Mouse (Mus musculus): ENCODE results near the gene Hist1h4b. TPM values are rescaled to one million over a fixed set of nuclear protein-coding genes. Genes with fewer than 3 reads are reported as not detected.
A peak's percentile ranks its signal among the peaks of the same experiment; 100 is the strongest.
"Not testable (repeated sequence)": the region's sequence is repeated elsewhere in the genome, so short reads cannot be mapped to it uniquely, and the experiment has no call there.

Hist1h4b gene
- 4.0 TPM in 2 replicates for polyA plus RNA-seq (2014; fragmentation: Nextera tagmentation; extraction: Ambion mirVana)

- H3K4me1 ChIP-seq (replicated peaks; ENCODE audit: control insufficient read depth, insufficient read depth, low read length): peaks cover 22% of the 10 kb centered on the region; the same call in 1 of the 2 replicates
These were observed at the start of gene Hist1h4b for GRCm38 (mm10) chr13:23756790-23757189. Hist1h4b (plus strand) TSS chr13:23757013.

DNA sequence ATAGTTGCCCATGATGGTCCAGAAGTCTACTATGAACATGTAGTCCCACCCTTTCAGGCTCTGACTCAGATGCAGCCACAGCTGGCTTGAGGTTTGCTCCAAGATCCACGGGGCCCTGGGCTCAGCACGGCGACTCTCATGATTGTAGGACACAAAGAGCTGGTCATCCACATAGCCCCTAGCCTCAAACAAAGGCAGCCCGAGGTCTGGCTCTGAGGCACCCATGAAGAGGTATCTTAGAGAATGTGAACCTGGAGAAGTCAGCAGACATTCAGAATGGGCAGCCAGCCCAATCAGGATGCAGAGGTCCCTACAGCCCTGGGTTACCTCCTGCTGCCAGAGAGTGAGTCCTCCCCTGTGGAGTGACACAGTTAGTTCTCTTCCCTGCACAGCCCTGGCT is 48.8 kb upstream of the Hist1h4b start:
- no peak for ATAC-seq (replicated peaks; ENCODE audit: low FRiP score)

More at GRCm38 (mm10) chr13:23756790-23757189, at the start of gene Hist1h4b:
- H3K4me3 ChIP-seq (ENCODE audit: low read depth, low read length): peak within 1 kb of the TSS; percentile 45
- DNase-seq (ENCODE audit: low spot score) (peak; percentile 91), ATAC-seq (replicated peaks; ENCODE audit: low FRiP score) (peak; percentile 68)
- H3K9ac ChIP-seq (ENCODE audit: low read depth, low read length): peak within 1 kb of the TSS; percentile 75
- H3K27me3 ChIP-seq (replicated peaks; ENCODE audit: control insufficient read depth, insufficient read depth, low read length): no peaks in the 10 kb centered on the region
- peak within 1 kb of the TSS; percentile 99 for H3K27ac ChIP-seq (ENCODE audit: low read depth, low read length)
- H3K36me3 ChIP-seq (ENCODE audit: control insufficient read depth, insufficient read depth, low read length): no peaks in the 10 kb centered on the region
- H3K9me3 ChIP-seq (ENCODE audit: control insufficient read depth, low read length): no peaks in the 10 kb centered on the region
- whole genome bisulfite sequencing: 0% methylated on average over 17 of the region's 22 CpGs
- H3K4me2 ChIP-seq: peak within 1 kb of the TSS; percentile 72

DNA sequence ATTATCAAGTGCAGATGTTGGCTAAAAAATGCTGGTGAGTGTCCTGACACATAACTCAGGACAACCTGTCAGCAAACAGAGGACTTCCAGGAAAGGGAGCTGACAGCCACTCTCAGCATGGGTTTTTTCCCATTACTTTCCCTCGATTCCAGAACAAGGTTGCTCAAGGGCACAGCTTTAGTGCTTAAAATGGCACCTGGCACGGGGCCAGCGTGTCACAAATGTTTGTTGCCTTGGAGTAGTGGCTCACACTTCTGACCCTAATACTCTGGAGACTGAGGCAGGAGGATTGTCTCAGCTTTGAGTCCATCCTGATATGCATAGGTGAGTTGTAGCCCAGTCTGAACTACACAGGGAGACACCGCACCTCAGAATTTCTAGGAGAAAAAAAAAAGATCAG is 48.2 kb upstream of the Hist1h4b start:
- Histone ChIP-seq H3K9me3 (ENCODE audit: control insufficient read depth, low read length) (no peaks in the 10 kb centered on the region), H3K27me3 (replicated peaks; ENCODE audit: control insufficient read depth, insufficient read depth, low read length) (0 out of 2 replicates have a peak, but pooled peaks cover 4% of the 10 kb centered on the region), H3K36me3 (ENCODE audit: control insufficient read depth, insufficient read depth, low read length) (no peaks in the 10 kb centered on the region), H3K4me1 (replicated peaks; ENCODE audit: control insufficient read depth, insufficient read depth, low read length) (peaks cover 5% of the 10 kb centered on the region), H3K27ac (ENCODE audit: low read depth, low read length) (no peak overlapping the region), H3K4me3 (ENCODE audit: low read depth, low read length) (no peak overlapping the region), H3K9ac (ENCODE audit: low read depth, low read length) (no peak overlapping the region), H3K4me2 (no peak overlapping the region)
- ATAC-seq (replicated peaks; ENCODE audit: low FRiP score) (no peak), DNase-seq (ENCODE audit: low spot score) (peak; percentile 16)
- WGBS: 74% methylated on average over 4 of the region's 4 CpGs

More for the DNA sequence above, 48.8 kb upstream of the Hist1h4b start:
- Histone ChIP-seq H3K4me3 (ENCODE audit: low read depth, low read length) (no peak overlapping the region), H3K27me3 (replicated peaks; ENCODE audit: control insufficient read depth, insufficient read depth, low read length) (0 out of 2 replicates have a peak, but pooled peaks cover 4% of the 10 kb centered on the region), H3K27ac (ENCODE audit: low read depth, low read length) (no peak overlapping the region), H3K9me3 (ENCODE audit: control insufficient read depth, low read length) (no peaks in the 10 kb centered on the region), H3K36me3 (ENCODE audit: control insufficient read depth, insufficient read depth, low read length) (no peaks in the 10 kb centered on the region), H3K9ac (ENCODE audit: low read depth, low read length) (no peak overlapping the region), H3K4me1 (replicated peaks; ENCODE audit: control insufficient read depth, insufficient read depth, low read length) (peaks cover 5% of the 10 kb centered on the region), H3K4me2 (no peak overlapping the region)
- DNase-seq (ENCODE audit: low spot score): peak; percentile 25
- 77% methylated on average over 4 of the region's 4 CpGs for WGBS

DNA sequence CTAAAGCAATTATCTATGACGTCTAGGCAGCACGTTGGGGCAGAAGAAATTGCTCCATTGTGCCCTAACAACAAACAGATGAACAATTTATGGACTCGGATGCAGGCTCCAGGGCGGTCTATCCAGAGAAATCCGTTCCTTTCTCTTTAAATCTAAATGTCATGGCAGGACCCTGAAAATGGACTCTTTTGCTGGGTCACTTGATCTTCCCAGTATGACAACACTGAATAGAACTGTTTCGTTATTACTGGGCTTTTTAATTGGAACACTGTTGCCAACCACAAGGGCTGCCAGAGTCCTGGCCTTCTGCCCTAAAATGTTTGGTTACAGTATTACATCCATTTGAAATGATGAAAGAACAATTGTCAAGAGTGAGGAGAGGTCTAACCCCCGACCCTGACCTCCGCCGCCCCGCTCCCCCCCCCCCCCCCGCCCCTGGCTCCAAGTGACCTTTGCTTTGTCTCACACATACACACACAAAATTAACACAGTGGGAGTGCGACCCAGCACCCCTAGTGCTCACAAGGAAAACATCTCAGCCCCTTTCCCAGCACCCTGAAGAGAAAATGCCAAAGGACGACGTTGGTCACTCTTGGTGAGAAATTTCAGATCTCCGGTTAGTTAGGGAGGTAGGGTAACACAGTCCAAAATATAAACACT is 47.0 kb upstream of the Hist1h4b start:
- ATAC-seq (replicated peaks; ENCODE audit: low FRiP score): no peak

DNA sequence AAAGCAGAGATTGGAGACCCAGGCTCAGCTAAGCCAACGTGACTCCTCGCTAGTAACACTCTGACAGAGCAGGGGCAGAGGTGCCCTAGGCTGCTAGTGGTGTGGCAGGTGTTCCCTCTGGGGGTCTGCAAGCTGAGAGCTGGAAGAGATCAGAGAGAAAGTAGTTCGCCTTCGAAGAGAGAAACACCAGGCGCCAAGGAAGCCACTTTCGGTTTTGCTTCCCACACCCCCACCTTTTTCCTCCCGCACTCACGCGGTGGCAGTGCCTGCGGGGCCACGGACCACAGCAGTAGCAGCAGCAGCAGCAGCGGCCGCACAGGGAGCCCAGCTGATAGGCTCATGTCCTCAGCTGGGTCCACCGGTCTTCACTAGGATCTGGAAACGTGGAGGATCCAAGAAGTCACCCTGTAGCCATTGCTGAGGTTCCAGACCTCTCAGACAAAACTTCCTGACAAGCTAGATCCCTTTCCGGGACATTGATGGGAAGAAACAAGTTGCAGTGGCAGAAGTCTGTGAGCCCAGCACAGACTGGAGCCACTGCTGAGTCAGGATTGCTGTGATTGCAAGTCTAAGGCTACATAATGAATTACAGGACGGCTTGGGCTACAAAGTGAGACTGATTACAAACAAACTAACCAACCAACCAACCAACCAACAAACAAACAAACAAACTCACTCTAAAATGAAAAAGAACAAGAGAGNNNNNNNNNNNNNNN is 46.3 kb upstream of the Hist1h4b start, which contains the start of gene Hfe:
Gene Hfe, minus strand, starts transcription at position 481 of the 716 bp plus-strand sequence.
- ATAC-seq (replicated peaks; ENCODE audit: low FRiP score) (0 out of 2 replicates have a peak, but pooled peaks have one; percentile 47), DNase-seq (ENCODE audit: low spot score) (peak; percentile 62)
- no peak within 1 kb of the TSS for H3K27ac ChIP-seq (ENCODE audit: low read depth, low read length)
- peak within 1 kb of the TSS; percentile 63 for H3K9ac ChIP-seq (ENCODE audit: low read depth, low read length)
- peak within 1 kb of the TSS; percentile 71 for H3K4me2 ChIP-seq
- no peaks in the 10 kb centered on the region for H3K9me3 ChIP-seq (ENCODE audit: control insufficient read depth, low read length)
- no peaks in the 10 kb centered on the region for H3K36me3 ChIP-seq (ENCODE audit: control insufficient read depth, insufficient read depth, low read length)
- peak within 1 kb of the TSS; percentile 41 for H3K4me3 ChIP-seq (ENCODE audit: low read depth, low read length)
- 0 out of 2 replicates have a peak, but pooled peaks cover 4% of the 10 kb centered on the region for H3K27me3 ChIP-seq (replicated peaks; ENCODE audit: control insufficient read depth, insufficient read depth, low read length)
- H3K4me1 ChIP-seq (replicated peaks; ENCODE audit: control insufficient read depth, insufficient read depth, low read length): peaks cover 5% of the 10 kb centered on the region; the same call in 1 of the 2 replicates
- 2% methylated on average over 17 of the region's 17 CpGs for WGBS

More for the DNA sequence above, 47.0 kb upstream of the Hist1h4b start:
- DNase-seq (ENCODE audit: low spot score): no peak
- no peaks in the 10 kb centered on the region for H3K36me3 ChIP-seq (ENCODE audit: control insufficient read depth, insufficient read depth, low read length)
- H3K4me1 ChIP-seq (replicated peaks; ENCODE audit: control insufficient read depth, insufficient read depth, low read length): peaks cover 5% of the 10 kb centered on the region; the same call in 1 of the 2 replicates
- 38% methylated on average over 14 of the region's 15 CpGs for WGBS
- no peak overlapping the region for H3K27ac ChIP-seq (ENCODE audit: low read depth, low read length)
- 0 out of 2 replicates have a peak, but pooled peaks cover 4% of the 10 kb centered on the region for H3K27me3 ChIP-seq (replicated peaks; ENCODE audit: control insufficient read depth, insufficient read depth, low read length)
- no peaks in the 10 kb centered on the region for H3K9me3 ChIP-seq (ENCODE audit: control insufficient read depth, low read length)
- H3K4me2 ChIP-seq: peak overlapping the region; percentile 71
- H3K9ac ChIP-seq (ENCODE audit: low read depth, low read length): peak overlapping the region; percentile 63
- peak overlapping the region; percentile 41 for H3K4me3 ChIP-seq (ENCODE audit: low read depth, low read length)

DNA sequence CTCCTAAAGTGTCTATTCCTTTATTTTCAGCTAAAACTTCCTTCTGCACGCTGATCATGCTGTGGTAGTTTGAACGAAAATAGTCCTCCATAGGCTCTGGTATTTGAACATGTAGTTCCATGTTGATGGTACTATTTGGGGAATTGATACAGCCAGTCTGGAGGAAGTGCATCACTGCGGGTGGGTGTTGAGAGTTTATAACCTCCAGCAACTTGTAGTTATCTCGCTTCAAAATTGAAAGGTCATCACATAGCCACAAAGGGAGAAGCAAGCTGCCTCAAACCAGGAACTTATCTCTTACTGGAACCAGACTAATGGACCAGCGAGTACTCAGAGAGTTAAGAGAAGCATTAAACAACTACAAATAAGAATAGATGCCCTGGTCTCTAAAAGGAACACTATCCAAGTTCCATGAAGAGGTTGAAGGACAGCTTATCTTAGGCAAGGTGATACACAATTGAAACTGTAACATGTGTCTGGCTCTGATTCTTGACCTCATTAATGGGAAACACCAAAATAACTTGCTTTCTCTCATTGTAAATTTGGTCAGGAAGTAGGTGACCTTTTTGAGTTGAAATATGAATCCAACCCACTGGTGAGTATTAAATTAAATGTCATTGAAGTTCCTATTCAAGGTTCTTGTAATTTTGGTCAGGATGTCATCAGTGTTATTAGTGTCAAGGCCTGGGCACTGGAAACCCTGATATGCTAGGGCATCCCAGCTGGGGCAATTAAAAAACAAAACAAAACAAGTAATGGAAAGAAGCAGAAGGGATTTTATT is 40.4 kb upstream of the Hist1h4b start:
- Histone ChIP-seq H3K9ac (ENCODE audit: low read depth, low read length) (no peak overlapping the region), H3K9me3 (ENCODE audit: control insufficient read depth, low read length) (no peaks in the 10 kb centered on the region), H3K4me2 (no peak overlapping the region), H3K36me3 (ENCODE audit: control insufficient read depth, insufficient read depth, low read length) (no peaks in the 10 kb centered on the region), H3K27ac (ENCODE audit: low read depth, low read length) (no peak overlapping the region), H3K4me1 (replicated peaks; ENCODE audit: control insufficient read depth, insufficient read depth, low read length) (0 out of 2 replicates have a peak, but pooled peaks cover 4% of the 10 kb centered on the region), H3K27me3 (replicated peaks; ENCODE audit: control insufficient read depth, insufficient read depth, low read length) (no peaks in the 10 kb centered on the region), H3K4me3 (ENCODE audit: low read depth, low read length) (no peak overlapping the region)
- ATAC-seq (replicated peaks; ENCODE audit: low FRiP score) (no peak), DNase-seq (ENCODE audit: low spot score) (no peak)
- 43% methylated on average over 5 of the region's 5 CpGs for WGBS

GRCm38 (mm10) chr13:23717176-23717575 is 39.6 kb upstream of the Hist1h4b start:
- Histone ChIP-seq H3K4me2 (no peak overlapping the region), H3K4me3 (ENCODE audit: low read depth, low read length) (no peak overlapping the region), H3K27me3 (replicated peaks; ENCODE audit: control insufficient read depth, insufficient read depth, low read length) (no peaks in the 10 kb centered on the region), H3K36me3 (ENCODE audit: control insufficient read depth, insufficient read depth, low read length) (no peaks in the 10 kb centered on the region), H3K4me1 (replicated peaks; ENCODE audit: control insufficient read depth, insufficient read depth, low read length) (0 out of 2 replicates have a peak, but pooled peaks cover 4% of the 10 kb centered on the region), H3K9ac (ENCODE audit: low read depth, low read length) (no peak overlapping the region), H3K27ac (ENCODE audit: low read depth, low read length) (no peak overlapping the region), H3K9me3 (ENCODE audit: control insufficient read depth, low read length) (no peaks in the 10 kb centered on the region)
- ATAC-seq (replicated peaks; ENCODE audit: low FRiP score) (no peak), DNase-seq (ENCODE audit: low spot score) (no peak)
- WGBS: 50% methylated on average over 11 of the region's 11 CpGs

DNA sequence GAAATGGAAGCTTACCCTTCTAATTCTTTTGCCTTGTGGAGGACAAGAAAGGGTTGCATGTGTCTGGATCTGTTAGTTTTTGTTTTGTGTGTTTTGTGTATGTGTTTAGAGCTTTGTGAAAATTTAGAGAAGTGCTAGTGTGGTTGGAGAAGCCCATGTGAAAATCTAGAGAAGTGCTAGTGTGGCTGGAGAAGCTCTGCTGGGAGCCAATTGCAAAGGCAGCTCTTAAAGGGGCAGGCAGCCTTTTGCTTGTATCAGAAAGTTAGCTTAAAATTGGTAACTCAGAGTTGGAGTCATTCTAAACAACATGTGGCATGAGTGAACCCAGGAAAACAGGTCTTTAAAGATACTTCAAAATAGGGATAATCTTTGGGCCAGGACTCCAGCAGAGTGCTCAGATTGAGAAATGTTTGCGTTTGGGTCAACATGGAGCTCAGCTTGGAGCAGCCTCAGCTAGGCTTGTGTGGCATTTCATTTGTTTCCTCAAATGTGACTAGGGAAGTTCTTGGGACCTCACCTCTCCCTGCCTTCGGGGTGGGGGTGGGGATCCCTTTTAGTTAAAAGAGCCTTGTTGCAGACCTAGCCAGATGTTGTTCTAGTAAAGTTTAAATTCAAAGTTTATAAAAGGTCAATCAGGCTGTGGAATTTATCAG is 39.1 kb upstream of the Hist1h4b start:
- DNase-seq (ENCODE audit: low spot score); H3K27ac ChIP-seq (ENCODE audit: low read depth, low read length); H3K36me3 ChIP-seq (ENCODE audit: control insufficient read depth, insufficient read depth, low read length); ATAC-seq (replicated peaks; ENCODE audit: low FRiP score); H3K4me1 ChIP-seq (replicated peaks; ENCODE audit: control insufficient read depth, insufficient read depth, low read length); H3K4me3 ChIP-seq (ENCODE audit: low read depth, low read length); H3K9ac ChIP-seq (ENCODE audit: low read depth, low read length); H3K4me2 ChIP-seq; H3K9me3 ChIP-seq (ENCODE audit: control insufficient read depth, low read length); H3K27me3 ChIP-seq (replicated peaks; ENCODE audit: control insufficient read depth, insufficient read depth, low read length): not testable (repeated sequence)
- WGBS: 8% methylated on average over 2 of the region's 2 CpGs
